Mouse (Mus musculus): ENCODE data around the gene Zkscan3. TPM values are rescaled to one million over a fixed set of nuclear protein-coding genes. Genes with fewer than 3 reads are reported as not detected.
"Not testable (repeated sequence)": the region's sequence is repeated elsewhere in the genome, so short reads cannot be mapped to it uniquely, and the experiment has no call there.

The Zkscan3 gene
- polyA plus RNA-seq, 2 experiments, result 23.0 to 24.5 TPM

DNA sequence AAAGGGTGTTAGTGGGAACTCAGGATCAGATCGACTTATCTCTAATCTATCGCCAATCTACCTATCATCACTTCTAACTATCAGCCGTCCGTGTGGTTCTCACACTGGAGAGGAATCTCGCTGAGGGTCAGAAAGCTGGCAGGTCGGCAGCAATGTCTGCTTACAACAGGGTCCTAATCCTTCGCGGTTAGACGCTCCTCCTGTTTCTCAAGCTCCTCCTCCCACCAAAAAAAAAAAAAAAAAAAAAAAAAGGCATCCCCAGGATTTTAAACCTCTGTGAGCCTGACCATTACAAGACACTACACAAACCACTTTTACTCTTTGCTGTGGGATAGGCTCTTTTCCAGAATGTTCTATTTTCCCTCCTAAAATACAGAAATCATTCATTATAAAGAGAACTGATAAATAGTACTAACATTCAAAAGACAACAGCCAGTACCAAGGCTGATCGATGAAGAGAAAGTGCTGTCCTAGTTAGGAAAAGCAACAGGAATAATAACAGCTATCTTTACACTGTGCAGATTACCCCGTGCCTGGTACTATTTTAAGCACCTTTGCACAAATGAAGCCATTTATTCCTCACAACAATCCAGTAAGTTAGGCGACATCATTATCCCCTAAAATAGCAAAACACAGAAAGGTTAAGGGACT lies 794 bp downstream of the Zkscan3 start:
- peak overlapping the region; percentile 86 for H3K9ac ChIP-seq (replicated peaks)
- no peak for TF ChIP-seq CTCF (IDR thresholded peaks at IDR 0.05; ENCODE audit: low read depth)
- TF ChIP-seq EP300 (IDR thresholded peaks at IDR 0.05; ENCODE audit: low read depth), result no peak
- H3K9me3 ChIP-seq (ENCODE audit: control insufficient read depth, low read length), result no peaks in the 10 kb centered on the region
- H3K36me3 ChIP-seq (replicated peaks; ENCODE audit: control insufficient read depth, insufficient read depth, low read depth), result peaks cover 8% of the 10 kb centered on the region
- H3K4me3 ChIP-seq (ENCODE audit: insufficient read depth in 1 of 2, low read depth in 2 of 2, low read length in 2 of 2), result peak overlapping the region; percentile 72 to 80
- H3K27me3 ChIP-seq (ENCODE audit: control insufficient read depth, insufficient read depth, low read length), result no peaks in the 10 kb centered on the region
- peak overlapping the region; percentile 63 for H3K27ac ChIP-seq
- 7% methylated on average over 12 of the region's 12 CpGs for WGBS (ENCODE audit: insufficient replicate concordance)
- peak overlapping the region; percentile 88 for H3K4me2 ChIP-seq (ENCODE audit: low read depth)
- ATAC-seq (ENCODE audit: insufficient read depth) (peak; percentile 40; the same call in 1 of the 2 replicates), DNase-seq (ENCODE audit: low read depth in 3 of 3, low spot score in 3 of 3) (no peak)
- peaks cover 6 to 9% of the 10 kb centered on the region in 2 experiments; a peak in 3 of 4 replicates for H3K4me1 ChIP-seq (replicated peaks; ENCODE audit: control insufficient read depth in 2 of 2, insufficient read depth in 2 of 2, low read length in 1 of 2)

DNA sequence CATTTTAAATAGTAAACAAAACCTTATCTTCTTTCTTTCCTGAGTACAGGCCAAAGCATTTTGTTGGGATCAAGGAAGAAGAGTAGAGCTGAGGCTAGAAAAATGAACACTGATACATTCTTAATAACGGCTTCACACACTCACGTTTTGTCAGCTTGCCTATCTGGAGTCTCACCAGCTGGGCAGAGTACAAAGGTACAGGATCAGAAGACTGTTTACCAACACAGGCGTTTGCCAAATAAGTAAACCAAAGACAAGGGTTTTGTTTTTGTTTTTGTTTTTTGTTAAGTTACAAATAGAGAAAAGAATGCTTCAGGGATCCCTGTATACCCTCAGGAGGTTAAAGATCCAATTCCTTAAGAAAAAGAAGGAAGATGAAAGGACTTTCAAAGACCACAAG lies 1.4 kb downstream of the Zkscan3 start:
- Histone ChIP-seq H3K4me3 (ENCODE audit: insufficient read depth in 1 of 2, low read depth in 2 of 2, low read length in 2 of 2) (peak overlapping the region; percentile 72 to 80; a peak in 3 of 4 replicates), H3K27me3 (ENCODE audit: control insufficient read depth, insufficient read depth, low read length) (no peaks in the 10 kb centered on the region), H3K27ac (peak overlapping the region; percentile 63), H3K4me1 (replicated peaks; ENCODE audit: control insufficient read depth in 2 of 2, insufficient read depth in 2 of 2, low read length in 1 of 2) (peaks cover 6 to 9% of the 10 kb centered on the region in 2 experiments; a peak in 3 of 4 replicates), H3K36me3 (replicated peaks; ENCODE audit: control insufficient read depth, insufficient read depth, low read depth) (peaks cover 10% of the 10 kb centered on the region), H3K9ac (replicated peaks) (peak overlapping the region; percentile 86), H3K9me3 (ENCODE audit: control insufficient read depth, low read length) (no peaks in the 10 kb centered on the region), H3K4me2 (ENCODE audit: low read depth) (peak overlapping the region; percentile 88)
- WGBS (ENCODE audit: insufficient replicate concordance), result 63% methylated on average over 3 of the region's 3 CpGs
- ATAC-seq (ENCODE audit: insufficient read depth) (no peak), DNase-seq (ENCODE audit: low read depth in 3 of 3, low spot score in 3 of 3) (no peak)
- TF ChIP-seq EP300 (IDR thresholded peaks at IDR 0.05; ENCODE audit: low read depth), result no peak
- TF ChIP-seq CTCF (IDR thresholded peaks at IDR 0.05; ENCODE audit: low read depth), result no peak

DNA sequence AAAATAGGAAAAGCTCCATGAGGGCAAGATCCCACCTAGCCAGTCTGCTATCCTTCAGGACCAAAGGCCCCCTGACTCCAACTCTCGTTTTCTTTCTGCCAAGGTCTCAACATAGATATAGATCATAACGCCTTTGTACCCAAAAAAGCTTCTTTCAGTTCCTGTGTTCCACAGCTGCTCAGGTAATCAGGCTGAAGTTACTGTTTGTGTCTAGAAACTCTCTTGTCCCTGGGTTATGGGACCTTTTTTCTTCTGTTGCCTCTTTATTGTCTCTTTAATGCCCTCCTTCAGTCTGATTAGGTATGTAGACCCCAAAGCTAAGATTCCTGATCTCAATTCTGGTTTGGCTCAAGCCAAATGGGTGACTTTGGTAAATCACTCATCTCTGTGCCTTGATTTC lies 5.1 kb downstream of the Zkscan3 start:
- peaks cover 25% of the 10 kb centered on the region for H3K36me3 ChIP-seq (replicated peaks; ENCODE audit: control insufficient read depth, insufficient read depth, low read depth)
- H3K9me3 ChIP-seq (ENCODE audit: control insufficient read depth, low read length), result no peaks in the 10 kb centered on the region
- TF ChIP-seq CTCF (IDR thresholded peaks at IDR 0.05; ENCODE audit: low read depth) (no peak), EP300 (IDR thresholded peaks at IDR 0.05; ENCODE audit: low read depth) (no peak)
- no peaks in the 10 kb centered on the region for H3K27me3 ChIP-seq (ENCODE audit: control insufficient read depth, insufficient read depth, low read length)
- H3K4me3 ChIP-seq (ENCODE audit: insufficient read depth in 1 of 2, low read depth in 2 of 2, low read length in 2 of 2), result no peak overlapping the region
- H3K4me2 ChIP-seq (ENCODE audit: low read depth), result no peak overlapping the region
- no peak for DNase-seq (ENCODE audit: low read depth in 3 of 3, low spot score in 3 of 3)
- ATAC-seq (ENCODE audit: insufficient read depth), result no peak
- 69% methylated on average over 2 of the region's 2 CpGs for WGBS (ENCODE audit: insufficient replicate concordance)
- H3K4me1 ChIP-seq (replicated peaks; ENCODE audit: control insufficient read depth in 2 of 2, insufficient read depth in 2 of 2, low read length in 1 of 2), result peaks cover 6% of the 10 kb centered on the region in 2 experiments; a peak in 3 of 4 replicates
- no peak overlapping the region for H3K27ac ChIP-seq
- H3K9ac ChIP-seq (replicated peaks), result no peak overlapping the region

DNA sequence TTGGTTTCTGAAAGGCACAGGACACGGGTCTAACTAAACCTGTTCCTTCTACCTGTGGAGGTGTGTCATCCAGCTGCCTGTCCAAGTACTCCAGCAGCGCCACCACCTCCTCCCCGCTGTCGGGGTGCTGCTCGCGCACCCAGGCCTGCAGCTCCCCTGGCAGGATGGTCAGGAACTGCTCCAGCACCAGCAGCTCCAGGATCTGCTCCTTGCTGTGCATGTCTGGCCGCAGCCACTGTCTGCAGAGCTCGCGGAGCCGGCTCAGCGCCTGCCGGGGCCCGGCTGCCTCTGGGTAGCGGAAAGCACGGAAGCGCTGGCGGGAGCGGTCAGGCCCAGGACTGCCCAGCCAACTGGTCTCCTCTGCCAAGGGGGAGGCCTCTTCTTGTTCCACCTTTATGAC lies 6.5 kb downstream of the Zkscan3 start:
- not testable (repeated sequence) for H3K27me3 ChIP-seq (ENCODE audit: control insufficient read depth, insufficient read depth, low read length); H3K4me2 ChIP-seq (ENCODE audit: low read depth); H3K4me1 ChIP-seq (replicated peaks; ENCODE audit: control insufficient read depth in 2 of 2, insufficient read depth in 2 of 2, low read length in 1 of 2); H3K9ac ChIP-seq (replicated peaks); H3K4me3 ChIP-seq (ENCODE audit: insufficient read depth in 1 of 2, low read depth in 2 of 2, low read length in 2 of 2); H3K9me3 ChIP-seq (ENCODE audit: control insufficient read depth, low read length); H3K27ac ChIP-seq; DNase-seq (ENCODE audit: low read depth in 3 of 3, low spot score in 3 of 3)
- ATAC-seq (ENCODE audit: insufficient read depth), result 0 out of 2 replicates have a peak, but pooled peaks have one; percentile 18
- 90% methylated on average over 18 of the region's 18 CpGs for WGBS (ENCODE audit: insufficient replicate concordance)
- peaks cover 37% of the 10 kb centered on the region for H3K36me3 ChIP-seq (replicated peaks; ENCODE audit: control insufficient read depth, insufficient read depth, low read depth)

DNA sequence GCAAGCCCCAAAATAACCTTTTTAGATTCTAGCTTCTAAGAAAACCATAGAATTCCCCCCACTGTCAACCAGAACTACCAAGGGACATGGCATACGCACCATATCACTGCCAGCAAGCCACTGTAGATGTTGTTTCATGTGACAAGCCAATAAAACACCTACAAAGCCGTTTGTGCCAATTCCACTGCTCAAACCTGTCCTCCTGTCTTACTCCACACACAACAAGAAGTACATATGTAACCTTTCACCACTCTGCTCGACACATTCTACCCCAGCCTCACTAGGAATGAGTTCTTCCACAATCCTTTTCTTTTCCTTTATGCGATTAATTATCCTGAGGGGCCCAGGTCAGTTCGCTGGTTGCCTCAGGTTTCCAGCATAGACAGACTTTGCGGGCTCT lies 6.9 kb downstream of the Zkscan3 start:
- H3K36me3 ChIP-seq (replicated peaks; ENCODE audit: control insufficient read depth, insufficient read depth, low read depth), result peaks cover 40% of the 10 kb centered on the region
- ATAC-seq (ENCODE audit: insufficient read depth) (no peak), DNase-seq (ENCODE audit: low read depth in 3 of 3, low spot score in 3 of 3) (no peak)
- no peaks in the 10 kb centered on the region for H3K9me3 ChIP-seq (ENCODE audit: control insufficient read depth, low read length)
- H3K27me3 ChIP-seq (ENCODE audit: control insufficient read depth, insufficient read depth, low read length), result no peaks in the 10 kb centered on the region
- WGBS (ENCODE audit: insufficient replicate concordance), result 88% methylated on average over 6 of the region's 6 CpGs
- no peak overlapping the region for H3K4me3 ChIP-seq (ENCODE audit: insufficient read depth in 1 of 2, low read depth in 2 of 2, low read length in 2 of 2)
- H3K4me2 ChIP-seq (ENCODE audit: low read depth), result no peak overlapping the region
- no peaks in the 10 kb centered on the region for H3K4me1 ChIP-seq (replicated peaks; ENCODE audit: control insufficient read depth in 2 of 2, insufficient read depth in 2 of 2, low read length in 1 of 2)
- TF ChIP-seq CTCF (IDR thresholded peaks at IDR 0.05; ENCODE audit: low read depth), result no peak
- TF ChIP-seq EP300 (IDR thresholded peaks at IDR 0.05; ENCODE audit: low read depth), result no peak
- H3K27ac ChIP-seq, result no peak overlapping the region
- no peak overlapping the region for H3K9ac ChIP-seq (replicated peaks)
